Mouse (Mus musculus) liver, adult 2 months (tissue): ENCODE measurements at regions not wholly inside any gene's neighbourhood (a gene's known extent, or its start where the extent isn't known, plus 50 kb on each side); places are given as distances from the start of the nearest gene placed in this dataset.

ENCODE experiments used
- DNase-seq: peaks from one replicate; pipeline ENCODE4 v3.0.0-alpha.2; 2011; ENCODE audit warnings: low read depth, low spot score; ENCODE audit errors: extremely low read depth
- H3K27ac ChIP-seq: fragments of 200-500 bp; replicated peaks from 2 replicates; pipeline ENCODE4 v1.5.1; 2012; ENCODE audit warnings: low read depth, mild to moderate bottlenecking, control low read depth, inconsistent platforms, low read length; ENCODE audit not compliant: insufficient read depth
- H3K27me3 ChIP-seq: fragments of 200-500 bp; 2 replicates; pipeline ENCODE4 v1.6.1; 2012; ENCODE audit warnings: mild to moderate bottlenecking, moderate library complexity, low read length, inconsistent platforms; ENCODE audit not compliant: control insufficient read depth, insufficient read depth
- H3K36me3 ChIP-seq: fragments of 200-500 bp; 2 replicates; pipeline ENCODE4 v1.6.1; 2012; ENCODE audit warnings: low read length, inconsistent platforms; ENCODE audit not compliant: control insufficient read depth, insufficient read depth
- H3K4me1 ChIP-seq: fragments of 200-500 bp; 2 replicates; pipeline ENCODE4 v1.6.1; 2011; ENCODE audit warnings: low read length; ENCODE audit not compliant: control insufficient read depth, insufficient read depth
- H3K4me3 ChIP-seq: fragments of 200-500 bp; 2 replicates; pipeline ENCODE4 v1.5.1; 2011; ENCODE audit warnings: low read depth, mild to moderate bottlenecking, control low read depth, low read length, moderate library complexity; ENCODE audit not compliant: insufficient read depth
- H3K79me2 ChIP-seq: fragments of 200-500 bp; 2 replicates; pipeline ENCODE4 v1.6.1; 2012; ENCODE audit warnings: inconsistent platforms, mild to moderate bottlenecking, low read length, moderate library complexity; ENCODE audit not compliant: control insufficient read depth, insufficient read depth
- H3K9ac ChIP-seq: fragments of 200-500 bp; 2 replicates; pipeline ENCODE4 v1.6.1; 2012; ENCODE audit warnings: low read depth, mild to moderate bottlenecking, control low read depth, inconsistent platforms, low read length
- CTCF ChIP-seq: fragments of 200-500 bp; IDR thresholded peaks from 2 replicates; pipeline ENCODE4 v1.5.1; 2011; ENCODE audit warnings: low read depth, low read length, control low read depth
- POLR2A ChIP-seq: fragments of 200-500 bp; IDR thresholded peaks from 2 replicates; pipeline ENCODE4 v1.6.1; 2011; ENCODE audit warnings: low read length, control low read depth; ENCODE audit not compliant: insufficient read depth; ENCODE audit errors: extremely low read depth
- WGBS: fragments of 180-500 bp; shearing (Covaris S2); methylation state at CpG from one replicate; pipeline ENCODE4 v1.1.7; 2018; 5-methylcytosine and 5-hydroxymethylcytosine counted together

DNA sequence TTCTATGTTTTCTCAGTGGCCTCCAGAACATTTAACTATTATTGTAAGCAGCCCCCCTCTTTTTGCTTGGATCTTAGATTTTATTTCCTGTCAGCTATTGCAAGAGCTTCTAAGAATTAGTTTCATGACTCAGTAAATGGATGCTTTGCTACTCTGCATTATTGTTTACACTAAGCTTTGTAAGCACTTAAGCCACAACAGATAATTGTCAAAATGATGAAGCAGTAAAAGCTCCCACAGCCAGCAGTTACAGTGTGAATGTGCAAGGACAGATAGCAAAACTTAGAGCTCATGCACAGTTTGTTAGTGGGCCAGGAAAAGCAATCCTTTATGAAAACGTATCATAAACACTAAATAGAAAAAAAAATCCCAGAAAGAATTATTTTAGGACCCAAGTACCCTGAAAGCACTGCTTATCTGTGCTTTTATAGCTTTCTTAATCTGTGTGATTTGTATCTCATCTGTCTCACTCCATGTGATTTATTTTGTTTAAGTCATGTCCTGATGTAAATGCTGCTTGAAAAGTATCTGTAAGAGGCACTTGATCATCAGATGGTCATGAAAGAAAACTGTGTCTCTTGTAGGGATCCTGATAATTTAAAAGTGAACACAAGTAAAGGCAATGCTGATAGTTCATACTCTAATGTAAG is 584.2 kb upstream of the Nr2f1 start:
- no peaks in the 10 kb centered on the region for H3K4me1 ChIP-seq
- WGBS, result 29% methylated on average over 1 of the region's 1 CpGs
- H3K79me2 ChIP-seq, result no peaks in the 10 kb centered on the region
- H3K27me3 ChIP-seq, result no peaks in the 10 kb centered on the region
- H3K4me3 ChIP-seq, result no peak overlapping the region
- no peak overlapping the region for H3K27ac ChIP-seq
- DNase-seq, result no peak
- TF ChIP-seq CTCF (no peak), POLR2A (no peak)
- no peaks in the 10 kb centered on the region for H3K36me3 ChIP-seq
- no peak overlapping the region for H3K9ac ChIP-seq
